Mouse (Mus musculus): ENCODE measurements around the gene Arhgef7. TPM values are rescaled to one million over a fixed set of nuclear protein-coding genes. Genes with fewer than 3 reads are reported as not detected.
A peak's percentile ranks its signal among the peaks of the same experiment; 100 is the strongest.

The Arhgef7 gene
- polyA plus RNA-seq, 1 experiment: 19.9 TPM

- no peaks in the 10 kb centered on the region for H3K27me3 ChIP-seq (ENCODE audit: control insufficient read depth, insufficient read depth, low read length)
- TF ChIP-seq CTCF (IDR thresholded peaks at IDR 0.05; ENCODE audit: control insufficient read depth, insufficient read depth, insufficient replicate concordance, low read depth, low read length): peak; percentile 63; the same call in 1 of the 2 replicates
- no peak for TF ChIP-seq POLR2A (IDR thresholded peaks at IDR 0.05; ENCODE audit: control insufficient read depth, low read depth, low read length)
- peak overlapping the region; percentile 0; the same call in 1 of the 2 replicates for H3K4me3 ChIP-seq (ENCODE audit: control insufficient read depth, low read depth, low read length)
- H3K4me1 ChIP-seq (ENCODE audit: control insufficient read depth, insufficient read depth, low read length): peaks cover 5% of the 10 kb centered on the region
- no peak overlapping the region for H3K27ac ChIP-seq (ENCODE audit: control insufficient read depth, insufficient read depth, low read depth, low read length)
- no peaks in the 10 kb centered on the region for H3K36me3 ChIP-seq (ENCODE audit: control insufficient read depth, insufficient read depth, low read length)
These were observed 15.3 kb upstream of the Arhgef7 start for GRCm38 (mm10) chr8:11712244-11712643.

- no peaks in the 10 kb centered on the region for H3K36me3 ChIP-seq (ENCODE audit: control insufficient read depth, insufficient read depth, low read length)
- no peaks in the 10 kb centered on the region for H3K27me3 ChIP-seq (ENCODE audit: control insufficient read depth, insufficient read depth, low read length)
- H3K4me3 ChIP-seq (ENCODE audit: control insufficient read depth, low read depth, low read length): no peak overlapping the region
- 0 out of 2 replicates have a peak, but pooled peaks cover 2% of the 10 kb centered on the region for H3K4me1 ChIP-seq (ENCODE audit: control insufficient read depth, insufficient read depth, low read length)
- H3K27ac ChIP-seq (ENCODE audit: control insufficient read depth, insufficient read depth, low read depth, low read length): no peak overlapping the region
- TF ChIP-seq CTCF (IDR thresholded peaks at IDR 0.05; ENCODE audit: control insufficient read depth, insufficient read depth, insufficient replicate concordance, low read depth, low read length): no peak
- TF ChIP-seq POLR2A (IDR thresholded peaks at IDR 0.05; ENCODE audit: control insufficient read depth, low read depth, low read length): no peak
These were observed 10.3 kb upstream of the Arhgef7 start for GRCm38 (mm10) chr8:11717194-11717593.

- no peaks in the 10 kb centered on the region for H3K27me3 ChIP-seq (ENCODE audit: control insufficient read depth, insufficient read depth, low read length)
- H3K4me1 ChIP-seq (ENCODE audit: control insufficient read depth, insufficient read depth, low read length): peaks cover 13% of the 10 kb centered on the region
- H3K4me3 ChIP-seq (ENCODE audit: control insufficient read depth, low read depth, low read length): peak overlapping the region; percentile 84
- no peaks in the 10 kb centered on the region for H3K36me3 ChIP-seq (ENCODE audit: control insufficient read depth, insufficient read depth, low read length)
- TF ChIP-seq POLR2A (IDR thresholded peaks at IDR 0.05; ENCODE audit: control insufficient read depth, low read depth, low read length): no peak
- no peak for TF ChIP-seq CTCF (IDR thresholded peaks at IDR 0.05; ENCODE audit: control insufficient read depth, insufficient read depth, insufficient replicate concordance, low read depth, low read length)
- H3K27ac ChIP-seq (ENCODE audit: control insufficient read depth, insufficient read depth, low read depth, low read length): no peak overlapping the region
These were observed 259 bp upstream of the Arhgef7 start for GRCm38 (mm10) chr8:11727273-11727650.

GRCm38 (mm10) chr8:11728482-11729295 lies 1.2 kb downstream of the Arhgef7 start:
- peak overlapping the region; percentile 84 for H3K4me3 ChIP-seq (ENCODE audit: control insufficient read depth, low read depth, low read length)
- no peaks in the 10 kb centered on the region for H3K27me3 ChIP-seq (ENCODE audit: control insufficient read depth, insufficient read depth, low read length)
- H3K36me3 ChIP-seq (ENCODE audit: control insufficient read depth, insufficient read depth, low read length): no peaks in the 10 kb centered on the region
- H3K4me1 ChIP-seq (ENCODE audit: control insufficient read depth, insufficient read depth, low read length): peaks cover 13% of the 10 kb centered on the region
- TF ChIP-seq CTCF (IDR thresholded peaks at IDR 0.05; ENCODE audit: control insufficient read depth, insufficient read depth, insufficient replicate concordance, low read depth, low read length) (no peak), POLR2A (IDR thresholded peaks at IDR 0.05; ENCODE audit: control insufficient read depth, low read depth, low read length) (no peak)
- no peak overlapping the region for H3K27ac ChIP-seq (ENCODE audit: control insufficient read depth, insufficient read depth, low read depth, low read length)

- TF ChIP-seq CTCF (IDR thresholded peaks at IDR 0.05; ENCODE audit: control insufficient read depth, insufficient read depth, insufficient replicate concordance, low read depth, low read length): no peak
- no peak overlapping the region for H3K27ac ChIP-seq (ENCODE audit: control insufficient read depth, insufficient read depth, low read depth, low read length)
- peaks cover 13% of the 10 kb centered on the region for H3K4me1 ChIP-seq (ENCODE audit: control insufficient read depth, insufficient read depth, low read length)
- H3K4me3 ChIP-seq (ENCODE audit: control insufficient read depth, low read depth, low read length): no peak overlapping the region
- H3K36me3 ChIP-seq (ENCODE audit: control insufficient read depth, insufficient read depth, low read length): no peaks in the 10 kb centered on the region
- H3K27me3 ChIP-seq (ENCODE audit: control insufficient read depth, insufficient read depth, low read length): no peaks in the 10 kb centered on the region
These were observed 2.9 kb downstream of the Arhgef7 start for GRCm38 (mm10) chr8:11730271-11730940.

- no peaks in the 10 kb centered on the region for H3K27me3 ChIP-seq (ENCODE audit: control insufficient read depth, insufficient read depth, low read length)
- TF ChIP-seq CTCF (IDR thresholded peaks at IDR 0.05; ENCODE audit: control insufficient read depth, insufficient read depth, insufficient replicate concordance, low read depth, low read length): no peak
- no peak for TF ChIP-seq POLR2A (IDR thresholded peaks at IDR 0.05; ENCODE audit: control insufficient read depth, low read depth, low read length)
- no peaks in the 10 kb centered on the region for H3K36me3 ChIP-seq (ENCODE audit: control insufficient read depth, insufficient read depth, low read length)
These were observed 8.2 kb downstream of the Arhgef7 start for GRCm38 (mm10) chr8:11735672-11736235.

GRCm38 (mm10) chr8:11737096-11737495 lies 9.6 kb downstream of the Arhgef7 start:
- no peak for TF ChIP-seq POLR2A (IDR thresholded peaks at IDR 0.05; ENCODE audit: control insufficient read depth, low read depth, low read length)
- TF ChIP-seq CTCF (IDR thresholded peaks at IDR 0.05; ENCODE audit: control insufficient read depth, insufficient read depth, insufficient replicate concordance, low read depth, low read length): no peak
- Histone ChIP-seq H3K4me1 (ENCODE audit: control insufficient read depth, insufficient read depth, low read length) (no peaks in the 10 kb centered on the region), H3K27ac (ENCODE audit: control insufficient read depth, insufficient read depth, low read depth, low read length) (no peak overlapping the region), H3K27me3 (ENCODE audit: control insufficient read depth, insufficient read depth, low read length) (no peaks in the 10 kb centered on the region), H3K36me3 (ENCODE audit: control insufficient read depth, insufficient read depth, low read length) (no peaks in the 10 kb centered on the region), H3K4me3 (ENCODE audit: control insufficient read depth, low read depth, low read length) (no peak overlapping the region)

More at GRCm38 (mm10) chr8:11735672-11736235, 8.2 kb downstream of the Arhgef7 start:
- Histone ChIP-seq H3K4me1 (ENCODE audit: control insufficient read depth, insufficient read depth, low read length) (no peaks in the 10 kb centered on the region), H3K4me3 (ENCODE audit: control insufficient read depth, low read depth, low read length) (no peak overlapping the region), H3K27ac (ENCODE audit: control insufficient read depth, insufficient read depth, low read depth, low read length) (no peak overlapping the region)
